Mouse (Mus musculus) bone marrow macrophage, adult 2 months (primary cell): ENCODE results near the gene Sar1a.

Experiments
- CTCF ChIP-seq: IDR thresholded peaks from 2 replicates; pipeline ENCODE4 v1.5.1; 2012; ENCODE audit warnings: low read depth, mild to moderate bottlenecking, low read length, moderate library complexity
- POLR2A ChIP-seq: IDR thresholded peaks from 2 replicates; pipeline ENCODE4 v1.6.1; 2012; ENCODE audit warnings: mild to moderate bottlenecking, low read depth, low read length, borderline replicate concordance

DNA sequence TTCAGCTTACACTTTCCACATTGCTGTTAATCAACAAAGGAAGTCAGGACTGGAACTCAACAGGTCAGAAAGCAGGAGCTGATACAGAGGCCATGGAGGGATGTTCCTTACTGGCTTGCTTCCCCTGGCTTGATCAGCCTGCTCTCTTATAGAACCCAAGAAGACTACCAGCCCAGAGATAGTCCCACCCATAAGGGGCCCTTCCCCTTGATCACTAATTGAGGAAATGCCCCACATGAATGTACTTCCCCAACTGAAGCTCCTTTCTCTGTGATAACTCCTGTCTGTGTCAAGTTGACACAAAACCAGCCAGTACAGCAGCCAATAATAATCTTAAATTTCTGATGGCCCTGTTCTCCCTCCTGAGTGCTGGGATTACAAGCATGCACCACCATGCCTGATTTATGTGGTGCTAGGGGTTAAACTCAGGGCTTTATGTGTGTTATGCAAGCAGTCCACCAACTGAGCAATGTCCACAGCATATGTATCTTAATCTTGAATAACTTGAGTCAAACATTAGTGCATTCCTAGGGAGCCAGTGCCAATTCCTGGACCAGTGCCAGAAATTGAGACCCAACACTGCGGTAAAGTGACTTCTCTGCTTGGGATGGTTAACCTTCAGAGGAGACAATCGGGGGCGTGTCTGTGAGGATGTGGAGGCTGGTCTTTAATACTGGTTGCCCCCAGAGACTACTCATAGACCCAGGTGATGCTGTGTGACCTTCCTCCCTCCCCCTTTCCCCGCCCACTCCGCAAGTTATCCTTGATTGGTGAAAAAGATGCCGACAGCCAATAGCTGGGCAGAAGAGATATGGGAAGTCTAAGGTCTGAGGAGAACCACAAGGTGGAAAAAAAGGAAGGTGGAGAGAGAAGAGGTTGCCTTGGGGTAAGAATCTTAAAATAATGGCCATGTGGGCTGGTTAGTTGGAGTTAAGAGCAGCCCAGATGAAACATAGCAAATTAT is 26.6 kb downstream of the Sar1a start:
- TF ChIP-seq CTCF (no peak), POLR2A (no peak)
